Mouse (Mus musculus) kidney, postnatal 25 days (tissue): ENCODE data around the gene Rnf38.

Experiments used
- DNase-seq, 2 experiments: peaks; one replicate each; pipeline ENCODE4 v3.0.0; 2021; ENCODE audit warnings: mixed read lengths in 2 of 2

Rnf38 gene

DNA sequence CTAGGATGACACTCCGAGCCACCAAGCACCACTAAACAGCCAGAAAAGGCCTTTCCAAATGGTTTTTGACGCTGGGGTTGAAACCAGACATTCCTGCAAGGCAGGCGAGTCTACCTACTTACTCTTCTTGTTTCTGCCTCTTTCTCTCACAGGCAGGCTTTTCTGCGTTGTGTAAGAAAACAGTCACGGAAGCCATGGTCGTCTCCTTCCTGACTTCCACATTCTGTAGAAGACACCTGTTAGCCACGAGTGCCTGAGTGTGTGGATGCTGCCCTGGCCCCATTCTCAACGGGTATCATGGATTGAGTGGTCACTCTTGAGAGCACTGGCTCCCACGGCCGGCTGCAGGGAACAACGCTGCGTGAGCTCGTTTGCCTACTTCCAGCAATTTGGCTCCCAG lies 118.5 kb downstream of the Rnf38 start:
- no peak for DNase-seq

DNA sequence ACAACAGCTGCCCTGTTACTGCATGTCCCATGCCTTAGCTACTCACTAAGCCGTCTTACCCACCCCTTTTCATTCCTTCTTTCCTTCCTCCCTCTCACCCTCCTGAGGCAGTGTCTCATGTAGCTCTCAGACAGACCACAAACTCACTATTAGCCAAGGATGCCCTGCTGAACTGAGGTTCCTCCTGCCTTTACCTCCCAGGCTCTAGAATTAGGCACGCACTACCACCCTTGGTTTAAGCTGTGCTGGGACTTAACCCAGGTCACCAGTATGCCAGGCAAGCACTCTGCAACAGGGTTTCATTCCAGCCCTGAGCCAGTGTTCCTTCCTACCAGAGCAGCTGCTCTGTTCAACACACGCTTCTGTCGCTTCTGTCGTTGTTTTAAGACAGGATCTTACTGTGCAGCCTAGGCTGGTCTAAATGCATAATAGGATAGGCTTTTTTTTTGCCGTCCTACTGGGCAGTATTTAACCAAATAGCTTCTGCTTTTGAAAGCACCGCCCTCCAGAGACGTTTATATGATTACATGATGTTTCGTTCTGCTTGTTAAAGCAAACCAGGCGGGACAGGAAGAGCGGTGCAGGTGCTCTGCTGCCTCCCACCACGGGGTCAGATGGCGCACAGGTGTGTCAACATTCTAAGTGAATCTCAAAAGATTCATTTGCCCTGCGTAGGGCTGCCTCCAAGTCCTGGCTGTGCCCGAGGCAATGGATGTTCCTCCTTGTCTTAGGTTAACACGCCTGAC lies 120.0 kb downstream of the Rnf38 start:
- no peak for DNase-seq

DNA sequence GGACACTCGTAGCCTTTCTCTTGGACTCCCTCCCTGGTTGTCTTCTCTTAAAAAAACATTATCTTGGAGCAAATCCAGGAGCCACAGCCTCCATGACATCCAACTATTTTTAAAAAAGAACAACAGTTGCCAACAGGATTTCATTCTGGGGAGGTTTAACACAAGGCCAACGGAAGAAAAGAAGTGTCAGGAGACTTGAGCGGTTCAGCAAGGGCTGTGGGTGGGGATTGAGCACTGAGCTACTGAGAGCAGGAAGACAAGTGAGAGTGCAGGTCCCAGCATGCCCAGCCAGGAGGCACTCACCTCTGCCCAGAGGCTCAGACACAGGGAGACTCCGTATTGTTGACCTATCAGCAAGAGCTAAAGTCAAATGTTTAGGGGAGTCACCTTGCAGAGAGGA lies 120.8 kb downstream of the Rnf38 start:
- DNase-seq: peak; percentile 24 to 49

DNA sequence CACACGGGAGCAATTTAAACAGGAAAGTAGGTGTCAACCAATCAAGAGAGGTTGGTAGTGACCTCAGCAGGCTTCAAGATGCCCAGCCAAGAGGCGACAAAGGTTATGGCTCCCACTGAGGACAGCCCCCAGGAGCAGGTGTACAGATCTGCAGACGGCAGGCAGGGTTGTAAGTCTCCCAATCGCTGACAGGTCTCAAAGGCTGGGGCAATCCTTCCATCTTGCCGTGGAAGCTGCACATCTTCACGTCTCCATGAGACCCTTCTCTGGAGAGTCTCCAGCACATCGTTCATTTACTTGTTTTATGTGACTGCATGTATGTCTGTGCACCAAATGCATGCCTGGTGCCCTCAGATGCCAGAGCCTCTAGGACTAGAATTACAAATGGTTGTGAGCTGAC lies 122.8 kb downstream of the Rnf38 start:
- no peak for DNase-seq

DNA sequence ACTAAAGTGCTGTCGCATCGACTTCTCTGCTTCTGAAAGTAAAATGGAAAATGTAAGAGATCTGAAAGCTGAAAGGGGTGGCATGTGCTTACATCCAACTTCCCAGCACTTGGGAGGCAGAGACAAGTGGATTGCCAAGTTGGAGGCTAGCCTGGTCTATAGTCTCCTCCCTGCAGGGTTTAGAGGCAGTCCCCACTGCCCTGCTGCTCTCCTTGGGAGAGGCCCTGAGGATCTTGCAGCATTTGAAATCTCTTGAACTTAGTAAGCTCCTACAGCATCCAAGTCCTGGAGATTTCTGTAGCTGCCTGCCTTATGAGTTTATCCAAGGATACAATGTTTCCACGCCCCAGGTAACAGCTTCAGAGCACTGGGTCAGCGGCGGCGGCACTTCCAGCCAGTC lies 125.3 kb downstream of the Rnf38 start:
- peak in 1 of 2 experiments; percentile 16 for DNase-seq

DNA sequence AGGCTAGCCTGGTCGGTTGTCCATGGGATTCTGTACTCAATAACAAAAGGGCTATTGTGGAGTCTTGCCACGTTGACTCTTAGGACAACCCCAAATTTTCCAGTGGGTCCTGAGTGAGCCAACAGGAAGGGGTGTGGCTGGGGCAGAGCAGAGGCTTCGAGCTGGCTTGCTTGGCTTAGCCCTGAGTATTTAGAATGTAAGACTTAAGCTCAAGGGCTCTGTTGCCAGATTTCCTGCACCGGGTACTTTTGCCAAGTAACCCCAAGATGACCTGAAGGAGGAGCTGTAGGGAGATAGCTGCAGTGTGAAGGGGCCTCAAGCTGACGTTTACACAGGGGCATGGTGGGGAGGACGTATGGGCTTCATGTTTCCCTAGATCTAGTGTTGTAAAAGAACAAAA lies 126.2 kb downstream of the Rnf38 start:
- DNase-seq: peak; percentile 41 to 74

DNA sequence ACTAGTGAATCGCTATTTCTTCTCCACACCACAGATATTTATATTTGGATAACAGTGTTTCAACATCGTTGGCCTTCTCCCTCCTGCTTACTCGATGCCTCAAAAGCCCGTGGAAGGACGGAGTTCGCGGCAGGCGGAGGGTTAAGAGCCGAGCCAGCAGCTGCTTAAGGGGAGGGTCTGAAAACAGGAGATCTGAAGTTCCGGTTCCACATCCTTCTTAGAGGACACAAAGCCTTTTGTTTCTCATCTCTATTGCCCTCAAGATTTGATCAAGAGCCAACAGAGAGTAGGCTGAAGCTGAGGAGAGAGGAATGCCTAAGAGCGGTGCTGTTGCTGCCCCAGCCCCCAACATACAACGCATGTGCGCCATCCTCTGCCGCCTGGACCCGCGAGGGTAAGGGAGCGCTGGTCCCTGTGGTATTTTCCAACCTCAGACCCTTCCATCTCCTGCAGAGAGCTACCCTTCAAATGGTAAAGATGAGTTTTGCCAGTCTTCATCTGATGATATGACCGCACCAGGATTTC lies 127.2 kb downstream of the Rnf38 start:
- DNase-seq: peak in 1 of 2 experiments; percentile 30

DNA sequence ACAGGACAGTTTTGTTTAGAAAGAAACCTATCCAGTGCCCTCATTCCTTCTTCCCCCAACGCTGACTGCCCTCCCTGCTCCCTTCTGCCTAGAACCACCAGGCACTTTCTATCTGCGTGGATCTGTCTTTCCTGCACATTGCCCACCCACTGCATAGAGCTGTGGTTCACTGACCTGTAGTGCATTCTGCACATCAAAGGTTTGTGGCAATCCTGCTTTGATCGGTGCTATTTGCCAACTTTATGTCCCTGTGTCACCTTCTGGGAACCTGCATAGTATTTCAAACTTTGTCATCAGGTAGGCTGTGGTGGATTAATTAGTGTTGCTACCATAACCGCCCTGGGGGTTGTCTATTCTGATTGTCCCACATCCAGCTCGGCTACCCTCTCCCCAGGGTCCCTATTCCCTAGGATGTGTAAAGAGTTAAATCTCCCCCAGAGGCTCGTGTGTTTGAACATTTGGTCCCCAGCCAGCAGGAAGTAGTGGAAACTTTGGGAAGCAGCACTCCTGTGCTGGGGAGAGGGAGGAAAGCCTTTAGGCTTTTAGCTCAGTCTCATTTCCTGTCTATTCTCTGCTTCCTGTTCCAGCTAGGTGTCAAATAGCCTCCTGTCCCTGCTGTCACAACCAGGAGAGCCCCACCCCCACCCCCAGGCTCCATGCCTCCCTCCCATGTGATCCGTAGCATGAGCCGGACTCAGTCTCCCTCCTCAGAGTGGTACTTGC lies 129.2 kb downstream of the Rnf38 start:
- DNase-seq: peak; percentile 49 to 55

DNA sequence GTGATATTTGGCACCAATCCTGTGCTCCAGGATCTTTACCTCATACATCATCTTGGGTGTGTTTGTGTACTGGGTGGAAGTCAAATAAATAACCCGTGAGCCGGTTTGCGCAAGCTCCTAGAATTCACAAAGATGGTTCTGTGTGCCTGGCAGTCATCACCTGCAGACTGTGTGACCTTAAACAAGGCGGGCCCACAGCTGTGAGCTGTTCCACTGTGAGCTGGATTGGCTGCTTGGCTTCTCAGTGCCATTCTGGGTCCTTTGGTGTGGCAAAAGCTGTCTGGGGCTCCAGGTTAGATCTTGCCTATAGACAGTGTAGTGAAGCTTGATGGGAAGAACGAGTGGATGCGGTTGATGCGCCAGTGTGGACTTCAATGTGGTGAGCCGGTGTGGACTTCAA lies 130.0 kb downstream of the Rnf38 start:
- peak in 1 of 2 experiments; percentile 26 for DNase-seq

DNA sequence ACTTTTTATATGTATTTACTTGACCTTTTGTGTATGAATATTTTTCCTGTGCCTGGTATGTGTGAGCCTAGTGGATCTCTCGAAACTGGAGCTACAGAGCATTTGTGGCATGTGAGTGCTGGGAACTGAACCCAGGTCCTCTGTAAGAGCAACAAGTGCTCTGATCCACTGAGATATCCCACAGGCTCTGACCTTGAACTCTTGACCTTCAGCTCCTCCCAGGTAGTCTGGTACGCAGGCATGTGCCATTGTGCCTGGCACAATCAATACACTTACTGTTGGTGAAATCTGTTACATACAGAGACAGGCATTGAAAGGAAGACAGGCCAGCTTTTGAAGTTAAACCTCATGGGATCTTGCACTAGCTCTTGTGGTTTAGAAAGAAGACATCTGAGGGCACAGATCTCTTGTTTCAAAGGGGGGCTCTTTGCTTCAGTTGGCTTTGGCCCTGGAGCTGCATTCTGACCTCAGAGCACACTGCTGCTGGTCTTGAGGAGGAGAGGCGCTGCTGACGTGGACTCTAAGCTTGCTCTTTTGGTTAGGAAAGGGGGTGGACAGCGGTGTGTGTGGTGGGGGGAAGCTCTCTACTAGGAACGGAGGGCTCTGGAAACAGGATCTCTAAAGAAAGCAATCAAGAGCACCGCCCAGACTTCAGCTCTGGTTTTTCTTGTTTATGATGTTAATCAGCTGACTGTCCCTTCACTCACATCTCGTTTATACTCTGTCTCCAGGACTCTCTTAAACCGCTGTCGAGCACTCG lies 135.8 kb downstream of the Rnf38 start:
- peak in 1 of 2 experiments; percentile 4 for DNase-seq

DNA sequence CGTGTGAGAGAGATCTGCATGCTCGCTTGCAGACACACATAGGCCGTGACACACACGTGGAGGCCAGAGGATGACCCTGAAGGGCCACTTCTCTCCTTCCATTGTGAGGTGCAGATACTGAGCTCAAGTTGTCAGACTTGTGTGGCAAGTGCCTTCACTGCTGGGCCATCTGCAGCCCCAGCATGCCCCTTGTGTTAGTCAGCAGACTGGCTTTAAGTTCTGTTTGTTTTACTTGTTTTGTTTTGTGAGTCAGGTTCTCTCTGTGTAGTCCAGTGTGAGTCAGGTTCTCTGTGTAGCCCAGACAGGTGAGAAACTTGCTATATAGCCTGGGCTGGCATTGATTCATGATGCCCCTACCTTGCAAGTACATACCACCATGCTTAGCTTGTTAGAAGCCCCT lies 139.1 kb downstream of the Rnf38 start:
- DNase-seq: no peak

DNA sequence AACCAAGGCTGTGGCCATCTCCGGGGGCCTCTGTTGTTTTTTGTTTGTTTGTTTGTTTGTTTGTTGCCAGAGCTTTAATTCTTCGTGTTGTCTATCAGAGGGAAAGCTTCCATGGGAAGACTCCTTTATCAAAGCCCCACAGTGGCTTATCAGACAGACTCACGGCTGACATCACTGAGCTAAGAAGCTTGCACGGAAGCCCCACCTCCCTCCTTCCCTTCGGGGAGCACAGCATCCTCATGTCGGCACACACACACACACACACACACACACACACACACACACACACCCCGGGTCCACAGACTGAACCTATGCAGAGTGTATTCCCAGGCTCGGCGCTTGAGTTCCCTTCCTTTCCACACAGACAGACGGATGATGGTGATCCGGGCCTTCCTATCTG lies 141.2 kb downstream of the Rnf38 start:
- peak in 1 of 2 experiments; percentile 40 for DNase-seq

DNA sequence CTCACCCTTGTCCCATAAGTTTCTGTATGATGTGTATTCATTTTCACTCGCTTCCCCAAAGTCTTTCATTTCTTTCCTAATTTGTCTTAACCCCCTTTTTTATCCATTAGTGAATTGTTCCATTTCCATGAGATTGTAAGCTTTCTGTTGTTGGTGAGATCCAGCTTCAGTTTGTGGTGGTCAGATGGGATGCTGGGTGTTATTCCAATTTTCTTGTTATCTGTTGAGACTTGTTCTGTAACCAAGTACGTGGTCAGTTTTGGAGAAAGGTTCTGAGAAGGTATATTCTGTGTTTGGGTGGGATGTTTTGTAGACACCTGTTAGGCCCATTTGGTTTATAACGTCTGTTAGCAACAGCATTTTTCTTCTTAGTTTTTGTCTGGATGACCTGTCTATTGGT lies 148.0 kb downstream of the Rnf38 start:
- DNase-seq: no peak

DNA sequence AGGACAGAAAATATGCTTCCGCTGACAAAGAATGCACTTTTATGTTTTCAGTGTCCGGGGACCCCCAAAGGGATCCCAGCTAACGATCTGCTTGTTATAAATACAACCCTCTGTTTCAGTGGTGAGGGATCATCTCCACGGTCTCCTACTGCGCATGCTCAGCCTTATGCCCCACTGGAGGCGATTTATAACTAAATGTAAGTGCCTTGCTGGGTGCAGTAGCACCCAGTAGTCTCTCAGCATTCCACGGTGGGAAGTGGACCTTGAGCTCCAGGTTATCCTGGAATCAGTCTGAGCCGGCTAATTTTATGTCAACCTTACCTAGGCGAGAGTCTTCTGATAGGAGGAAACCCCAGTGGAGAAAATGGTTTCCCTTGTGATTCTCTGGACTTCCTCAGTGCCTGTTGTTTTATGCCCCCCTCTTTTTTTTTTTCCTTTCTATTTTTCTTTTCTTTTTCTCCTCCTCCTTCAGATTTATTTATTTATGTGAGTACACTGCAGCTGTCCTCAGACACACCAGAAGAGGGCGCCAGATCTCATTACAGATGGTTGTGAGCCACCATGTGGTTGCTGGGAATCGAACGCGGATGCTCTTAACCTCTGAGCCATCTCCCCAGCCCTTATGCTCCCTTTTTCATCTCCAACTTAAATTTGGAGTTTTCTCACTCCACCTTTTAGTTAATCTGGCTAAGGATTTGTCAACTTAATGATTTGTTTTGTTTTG lies 148.8 kb downstream of the Rnf38 start:
- DNase-seq: no peak

DNA sequence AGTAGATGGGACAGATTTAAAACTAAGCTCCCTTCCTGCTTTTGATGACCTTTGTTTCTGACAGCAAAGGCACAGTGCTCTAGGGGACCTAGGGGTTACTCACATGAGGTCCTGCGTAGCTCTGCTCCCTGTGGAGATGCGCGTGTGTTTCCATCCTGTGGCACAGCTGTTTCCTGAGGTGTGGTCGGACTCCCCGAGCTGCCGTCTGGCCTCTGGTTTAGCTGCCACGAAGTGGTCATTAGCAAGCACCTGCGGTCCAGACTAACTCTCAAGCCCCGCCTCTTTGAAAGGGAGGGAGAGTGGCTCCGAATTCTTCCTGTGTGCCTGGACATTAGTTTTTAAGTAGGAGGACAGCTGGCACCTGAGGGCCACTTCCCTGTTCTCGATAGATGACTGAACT lies 149.6 kb downstream of the Rnf38 start, which contains the start of gene Gne:
Gne (minus strand) TSS at position 233 of the 400 bp plus-strand sequence.
- DNase-seq: peak; percentile 43 to 68

DNA sequence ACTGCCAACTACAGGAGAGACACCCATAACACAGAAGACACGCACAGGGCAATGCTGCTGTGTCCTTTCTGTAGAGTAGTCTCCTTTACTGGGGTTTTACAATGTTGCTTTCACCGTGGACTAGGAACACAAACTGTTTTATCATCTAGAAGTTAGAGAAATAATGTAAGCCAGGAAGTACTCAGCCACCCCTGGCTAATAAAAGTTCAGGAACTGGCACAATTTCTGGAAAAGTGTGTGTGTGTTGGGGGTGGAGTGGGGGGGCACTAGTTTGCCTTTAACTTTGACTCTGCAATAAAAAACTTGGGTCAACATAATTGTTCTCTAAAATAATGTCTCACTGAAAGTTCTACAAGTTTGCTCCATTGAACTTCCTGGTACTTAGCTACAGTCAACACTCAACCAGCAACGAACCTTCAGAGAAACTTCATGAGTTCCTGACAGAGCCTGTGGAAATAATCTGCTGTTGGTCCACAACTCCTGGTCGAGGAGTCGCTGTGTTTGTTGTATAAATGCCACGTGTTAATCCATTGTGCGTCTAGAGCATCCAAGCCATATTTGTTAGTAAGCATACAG lies 155.1 kb downstream of the Rnf38 start:
- DNase-seq: no peak
